Mouse (Mus musculus): ENCODE measurements around the gene Fabp7. TPM values are rescaled to one million over a fixed set of nuclear protein-coding genes. Genes with fewer than 3 reads are reported as not detected.

Fabp7 gene
- polyA plus RNA-seq, 1 experiment, result not detected

- H3K4me3 ChIP-seq (ENCODE audit: insufficient read depth, low read depth, low read length), result no peak overlapping the region
- no peak overlapping the region for H3K27ac ChIP-seq (replicated peaks; ENCODE audit: low read depth, low read length)
- H3K4me1 ChIP-seq (ENCODE audit: control insufficient read depth, insufficient read depth, insufficient read length, low read length), result no peaks in the 10 kb centered on the region
These were observed 871 bp downstream of the Fabp7 start for GRCm38 (mm10) chr10:57785552-57785951.

GRCm38 (mm10) chr10:57792957-57793356, 8.3 kb downstream of the Fabp7 start:
- H3K27ac ChIP-seq (replicated peaks; ENCODE audit: low read depth, low read length), result no peak overlapping the region
- H3K4me1 ChIP-seq (ENCODE audit: control insufficient read depth, insufficient read depth, insufficient read length, low read length), result no peaks in the 10 kb centered on the region
- H3K4me3 ChIP-seq (ENCODE audit: insufficient read depth, low read depth, low read length), result no peak overlapping the region

GRCm38 (mm10) chr10:57794018-57794417, 9.3 kb downstream of the Fabp7 start, which contains the start of gene Smpdl3a:
Gene Smpdl3a, plus strand, starts transcription at chr10:57794335.
- Histone ChIP-seq H3K27ac (replicated peaks; ENCODE audit: low read depth, low read length) (peak within 1 kb of the TSS; percentile 86), H3K4me1 (ENCODE audit: control insufficient read depth, insufficient read depth, insufficient read length, low read length) (no peaks in the 10 kb centered on the region), H3K4me3 (ENCODE audit: insufficient read depth, low read depth, low read length) (peak within 1 kb of the TSS; percentile 95)

GRCm38 (mm10) chr10:57794491-57795461, 10.1 kb downstream of the Fabp7 start:
- Histone ChIP-seq H3K4me1 (ENCODE audit: control insufficient read depth, insufficient read depth, insufficient read length, low read length) (no peaks in the 10 kb centered on the region), H3K27ac (replicated peaks; ENCODE audit: low read depth, low read length) (peak overlapping the region; percentile 86), H3K4me3 (ENCODE audit: insufficient read depth, low read depth, low read length) (peak overlapping the region; percentile 95)

GRCm38 (mm10) chr10:57795542-57795941, 10.9 kb downstream of the Fabp7 start:
- Histone ChIP-seq H3K4me1 (ENCODE audit: control insufficient read depth, insufficient read depth, insufficient read length, low read length) (no peaks in the 10 kb centered on the region), H3K27ac (replicated peaks; ENCODE audit: low read depth, low read length) (0 out of 2 replicates have a peak overlapping the region, but pooled peaks have one; percentile 23), H3K4me3 (ENCODE audit: insufficient read depth, low read depth, low read length) (peak overlapping the region; percentile 95)

- H3K4me1 ChIP-seq (ENCODE audit: control insufficient read depth, insufficient read depth, insufficient read length, low read length), result no peaks in the 10 kb centered on the region
- H3K27ac ChIP-seq (replicated peaks; ENCODE audit: low read depth, low read length), result no peak overlapping the region
- H3K4me3 ChIP-seq (ENCODE audit: insufficient read depth, low read depth, low read length), result peak overlapping the region; percentile 95
These were observed 11.4 kb downstream of the Fabp7 start for GRCm38 (mm10) chr10:57796057-57796456.

- Histone ChIP-seq H3K4me1 (ENCODE audit: control insufficient read depth, insufficient read depth, insufficient read length, low read length) (no peaks in the 10 kb centered on the region), H3K4me3 (ENCODE audit: insufficient read depth, low read depth, low read length) (no peak overlapping the region), H3K27ac (replicated peaks; ENCODE audit: low read depth, low read length) (no peak overlapping the region)
These were observed 14.8 kb downstream of the Fabp7 start for GRCm38 (mm10) chr10:57799486-57799885.

- H3K27ac ChIP-seq (replicated peaks; ENCODE audit: low read depth, low read length), result no peak overlapping the region
- H3K4me3 ChIP-seq (ENCODE audit: insufficient read depth, low read depth, low read length), result no peak overlapping the region
- H3K4me1 ChIP-seq (ENCODE audit: control insufficient read depth, insufficient read depth, insufficient read length, low read length), result no peaks in the 10 kb centered on the region
These were observed 23.1 kb downstream of the Fabp7 start for GRCm38 (mm10) chr10:57807754-57808153.

GRCm38 (mm10) chr10:57812161-57812856, 27.6 kb downstream of the Fabp7 start:
- Histone ChIP-seq H3K27ac (replicated peaks; ENCODE audit: low read depth, low read length) (no peak overlapping the region), H3K4me3 (ENCODE audit: insufficient read depth, low read depth, low read length) (no peak overlapping the region)

GRCm38 (mm10) chr10:57814295-57814694, 29.6 kb downstream of the Fabp7 start:
- H3K27ac ChIP-seq (replicated peaks; ENCODE audit: low read depth, low read length), result no peak overlapping the region
- no peaks in the 10 kb centered on the region for H3K4me1 ChIP-seq (ENCODE audit: control insufficient read depth, insufficient read depth, insufficient read length, low read length)

More at GRCm38 (mm10) chr10:57812161-57812856, 27.6 kb downstream of the Fabp7 start:
- no peaks in the 10 kb centered on the region for H3K4me1 ChIP-seq (ENCODE audit: control insufficient read depth, insufficient read depth, insufficient read length, low read length)

GRCm38 (mm10) chr10:57815869-57816268, 31.2 kb downstream of the Fabp7 start:
- no peak overlapping the region for H3K27ac ChIP-seq (replicated peaks; ENCODE audit: low read depth, low read length)
- H3K4me3 ChIP-seq (ENCODE audit: insufficient read depth, low read depth, low read length), result no peak overlapping the region
- H3K4me1 ChIP-seq (ENCODE audit: control insufficient read depth, insufficient read depth, insufficient read length, low read length), result no peaks in the 10 kb centered on the region

More at GRCm38 (mm10) chr10:57814295-57814694, 29.6 kb downstream of the Fabp7 start:
- H3K4me3 ChIP-seq (ENCODE audit: insufficient read depth, low read depth, low read length), result no peak overlapping the region

GRCm38 (mm10) chr10:57819209-57819608, 34.5 kb downstream of the Fabp7 start:
- H3K27ac ChIP-seq (replicated peaks; ENCODE audit: low read depth, low read length), result no peak overlapping the region
- no peak overlapping the region for H3K4me3 ChIP-seq (ENCODE audit: insufficient read depth, low read depth, low read length)
- no peaks in the 10 kb centered on the region for H3K4me1 ChIP-seq (ENCODE audit: control insufficient read depth, insufficient read depth, insufficient read length, low read length)

- H3K4me1 ChIP-seq (ENCODE audit: control insufficient read depth, insufficient read depth, insufficient read length, low read length), result no peaks in the 10 kb centered on the region
- no peak overlapping the region for H3K27ac ChIP-seq (replicated peaks; ENCODE audit: low read depth, low read length)
These were observed 37.8 kb downstream of the Fabp7 start for GRCm38 (mm10) chr10:57822473-57822872.

GRCm38 (mm10) chr10:57828649-57829048, 44.0 kb downstream of the Fabp7 start:
- no peaks in the 10 kb centered on the region for H3K4me1 ChIP-seq (ENCODE audit: control insufficient read depth, insufficient read depth, insufficient read length, low read length)
- no peak overlapping the region for H3K27ac ChIP-seq (replicated peaks; ENCODE audit: low read depth, low read length)
- no peak overlapping the region for H3K4me3 ChIP-seq (ENCODE audit: insufficient read depth, low read depth, low read length)

More at GRCm38 (mm10) chr10:57822473-57822872, 37.8 kb downstream of the Fabp7 start:
- H3K4me3 ChIP-seq (ENCODE audit: insufficient read depth, low read depth, low read length), result no peak overlapping the region

- Histone ChIP-seq H3K4me1 (ENCODE audit: control insufficient read depth, insufficient read depth, insufficient read length, low read length) (no peaks in the 10 kb centered on the region), H3K4me3 (ENCODE audit: insufficient read depth, low read depth, low read length) (no peak overlapping the region), H3K27ac (replicated peaks; ENCODE audit: low read depth, low read length) (no peak overlapping the region)
These were observed 44.9 kb downstream of the Fabp7 start for GRCm38 (mm10) chr10:57829621-57830020.
